Mouse (Mus musculus) hindbrain, embryonic 10.5 days (tissue): ENCODE data around the gene Epdr1. TPM values are rescaled to one million over a fixed set of nuclear protein-coding genes. Genes with fewer than 3 reads are reported as not detected.
A peak's percentile ranks its signal among the peaks of the same experiment; 100 is the strongest.

Source experiments
- DNase-seq: peaks from one replicate; pipeline ENCODE4 v3.0.0-alpha.2; 2017; ENCODE audit warnings: low spot score
- H3K27ac ChIP-seq: fragments of 300-500 bp; sonication (generic); 2 replicates; pipeline ENCODE4 v1.5.1; 2016; ENCODE audit warnings: mild to moderate bottlenecking, moderate library complexity
- H3K27me3 ChIP-seq: fragments of 300-500 bp; sonication (generic); 2 replicates; pipeline ENCODE4 v1.6.1; 2016; ENCODE audit warnings: mild to moderate bottlenecking; ENCODE audit not compliant: poor library complexity, insufficient read depth, severe bottlenecking
- H3K36me3 ChIP-seq: fragments of 300-500 bp; sonication (generic); 2 replicates; pipeline ENCODE4 v1.6.1; 2016; ENCODE audit warnings: mild to moderate bottlenecking, moderate library complexity
- H3K4me1 ChIP-seq: fragments of 300-500 bp; sonication (generic); replicated peaks from 2 replicates; pipeline ENCODE4 v1.6.1; 2016; ENCODE audit warnings: mild to moderate bottlenecking
- H3K4me3 ChIP-seq: fragments of 300-500 bp; sonication (generic); 2 replicates; pipeline ENCODE4 v1.5.1; 2016; ENCODE audit warnings: mild to moderate bottlenecking, moderate library complexity
- H3K9me3 ChIP-seq: fragments of 300-500 bp; sonication (generic); 2 replicates; pipeline ENCODE4 v1.6.1; 2016; ENCODE audit warnings: mild to moderate bottlenecking, moderate library complexity
- WGBS: fragments of 180-500 bp; shearing (Covaris S2); methylation state at CpG from one replicate; pipeline ENCODE4 v1.1.7; 2016; 5-methylcytosine and 5-hydroxymethylcytosine counted together
- polyA plus RNA-seq: library from polyadenylated mRNA; unstranded; fragments of >200 nt; fragmentation: Nextera tagmentation; extraction: Ambion mirVana; gene quantifications from 2 replicates; pipeline ENCODE4 v1.2.1, GENCODE M21; 2016

Gene Epdr1
- polyA plus RNA-seq, 1 experiment from 2014 or later, result 15.7 TPM

DNA sequence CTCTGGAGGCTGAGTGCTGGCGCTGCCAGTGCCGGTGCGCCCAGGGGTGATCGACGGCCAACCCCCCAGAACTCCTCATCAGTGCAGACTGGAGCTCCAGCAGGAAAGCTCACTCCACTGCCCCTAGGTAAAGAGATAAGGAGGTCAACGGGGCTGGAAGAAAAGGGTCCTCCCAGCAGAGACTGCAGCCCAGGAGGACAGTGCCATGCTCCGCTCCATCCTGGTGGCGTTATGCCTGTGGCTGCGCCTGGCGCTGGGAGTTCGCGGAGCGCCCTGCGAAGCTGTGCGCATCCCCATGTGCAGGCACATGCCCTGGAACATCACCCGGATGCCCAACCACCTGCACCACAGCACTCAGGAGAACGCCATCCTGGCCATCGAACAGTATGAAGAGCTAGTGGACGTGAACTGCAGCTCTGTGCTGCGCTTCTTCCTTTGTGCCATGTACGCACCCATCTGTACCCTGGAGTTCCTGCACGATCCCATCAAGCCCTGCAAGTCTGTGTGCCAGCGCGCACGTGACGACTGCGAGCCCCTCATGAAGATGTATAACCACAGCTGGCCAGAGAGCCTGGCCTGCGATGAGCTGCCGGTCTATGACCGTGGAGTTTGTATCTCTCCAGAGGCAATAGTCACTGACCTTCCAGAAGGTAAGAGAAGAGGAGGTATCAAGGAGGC, 3.6 kb upstream of the Epdr1 start:
- WGBS, result 21% methylated on average over 30 of the region's 30 CpGs
- H3K27ac ChIP-seq, result peak overlapping the region; percentile 82
- H3K27me3 ChIP-seq, result peaks cover 45% of the 10 kb centered on the region
- peak overlapping the region; percentile 61 for H3K4me3 ChIP-seq
- peaks cover 29% of the 10 kb centered on the region for H3K4me1 ChIP-seq
- DNase-seq, result no peak
- no peaks in the 10 kb centered on the region for H3K36me3 ChIP-seq
- no peaks in the 10 kb centered on the region for H3K9me3 ChIP-seq

GRCm38 (mm10) chr13:19622573-19623227, 3.0 kb upstream of the Epdr1 start, which contains the start of gene Sfrp4:
Gene Sfrp4, plus strand, starts transcription at chr13:19623104.
- peak; percentile 64 for DNase-seq
- no peaks in the 10 kb centered on the region for H3K9me3 ChIP-seq
- peak within 1 kb of the TSS; percentile 61 for H3K4me3 ChIP-seq
- no peaks in the 10 kb centered on the region for H3K36me3 ChIP-seq
- H3K27ac ChIP-seq, result peak within 1 kb of the TSS; percentile 82
- H3K4me1 ChIP-seq, result peaks cover 33% of the 10 kb centered on the region
- peaks cover 45% of the 10 kb centered on the region for H3K27me3 ChIP-seq
- 3% methylated on average over 25 of the region's 25 CpGs for WGBS

- no peaks in the 10 kb centered on the region for H3K36me3 ChIP-seq
- DNase-seq, result no peak
- H3K4me3 ChIP-seq, result peak overlapping the region; percentile 83
- H3K27me3 ChIP-seq, result peaks cover 30% of the 10 kb centered on the region
- H3K9me3 ChIP-seq, result no peaks in the 10 kb centered on the region
- peak overlapping the region; percentile 93 for H3K27ac ChIP-seq
- peaks cover 33% of the 10 kb centered on the region for H3K4me1 ChIP-seq
- 10% methylated on average over 5 of the region's 5 CpGs for WGBS
Measured at GRCm38 (mm10) chr13:19618841-19619215, 899 bp downstream of the Epdr1 start.

GRCm38 (mm10) chr13:19618081-19618480, 1.6 kb downstream of the Epdr1 start:
- H3K27ac ChIP-seq, result no peak overlapping the region
- peaks cover 23% of the 10 kb centered on the region for H3K27me3 ChIP-seq
- H3K36me3 ChIP-seq, result no peaks in the 10 kb centered on the region
- no peak overlapping the region for H3K4me3 ChIP-seq
- WGBS, result 92% methylated on average over 4 of the region's 4 CpGs
- peaks cover 26% of the 10 kb centered on the region for H3K4me1 ChIP-seq
- no peak for DNase-seq
- no peaks in the 10 kb centered on the region for H3K9me3 ChIP-seq

- H3K36me3 ChIP-seq, result no peaks in the 10 kb centered on the region
- no peaks in the 10 kb centered on the region for H3K27me3 ChIP-seq
- H3K9me3 ChIP-seq, result no peaks in the 10 kb centered on the region
- H3K27ac ChIP-seq, result no peak overlapping the region
- H3K4me3 ChIP-seq, result no peak overlapping the region
- H3K4me1 ChIP-seq, result peaks cover 24% of the 10 kb centered on the region
- DNase-seq, result no peak
- WGBS, result 91% methylated on average over 1 of the region's 1 CpGs
Measured at GRCm38 (mm10) chr13:19614311-19614710, 5.4 kb downstream of the Epdr1 start.

GRCm38 (mm10) chr13:19613426-19613825, 6.3 kb downstream of the Epdr1 start:
- WGBS, result 95% methylated on average over 1 of the region's 1 CpGs
- H3K27ac ChIP-seq, result no peak overlapping the region

GRCm38 (mm10) chr13:19612963-19613362, 6.8 kb downstream of the Epdr1 start:
- no peak for DNase-seq
- Histone ChIP-seq H3K4me1 (peaks cover 12% of the 10 kb centered on the region), H3K27me3 (no peaks in the 10 kb centered on the region), H3K36me3 (no peaks in the 10 kb centered on the region), H3K9me3 (no peaks in the 10 kb centered on the region), H3K27ac (no peak overlapping the region), H3K4me3 (no peak overlapping the region)
- WGBS, result 78% methylated on average over 3 of the region's 3 CpGs

More at GRCm38 (mm10) chr13:19613426-19613825, 6.3 kb downstream of the Epdr1 start:
- DNase-seq, result no peak
- Histone ChIP-seq H3K9me3 (no peaks in the 10 kb centered on the region), H3K27me3 (no peaks in the 10 kb centered on the region), H3K36me3 (no peaks in the 10 kb centered on the region), H3K4me3 (no peak overlapping the region), H3K4me1 (peaks cover 15% of the 10 kb centered on the region)

DNA sequence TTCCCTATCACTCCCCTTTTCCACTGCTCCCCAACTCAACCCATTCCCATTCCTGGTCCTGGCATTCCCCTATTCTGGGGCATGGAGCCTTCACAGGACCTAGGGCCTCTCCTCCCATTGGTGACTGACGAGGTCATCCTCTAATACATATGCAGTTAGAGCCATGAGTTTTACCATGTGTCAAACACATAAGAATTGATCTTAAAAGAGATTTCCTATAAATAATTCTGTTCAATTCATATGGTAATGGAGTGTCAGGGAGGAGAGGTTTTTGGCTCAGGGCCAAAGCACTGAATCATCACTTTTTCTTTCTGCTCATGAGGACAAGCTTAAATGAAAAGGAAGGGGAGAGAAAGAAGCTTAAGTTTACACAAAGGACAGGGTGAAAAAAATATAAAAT, 7.4 kb downstream of the Epdr1 start:
- H3K4me3 ChIP-seq, result no peak overlapping the region
- 52% methylated on average over 1 of the region's 1 CpGs for WGBS
- peaks cover 10% of the 10 kb centered on the region for H3K4me1 ChIP-seq
- H3K9me3 ChIP-seq, result no peaks in the 10 kb centered on the region
- no peak for DNase-seq
- no peaks in the 10 kb centered on the region for H3K36me3 ChIP-seq
- H3K27me3 ChIP-seq, result no peaks in the 10 kb centered on the region
- H3K27ac ChIP-seq, result no peak overlapping the region

DNA sequence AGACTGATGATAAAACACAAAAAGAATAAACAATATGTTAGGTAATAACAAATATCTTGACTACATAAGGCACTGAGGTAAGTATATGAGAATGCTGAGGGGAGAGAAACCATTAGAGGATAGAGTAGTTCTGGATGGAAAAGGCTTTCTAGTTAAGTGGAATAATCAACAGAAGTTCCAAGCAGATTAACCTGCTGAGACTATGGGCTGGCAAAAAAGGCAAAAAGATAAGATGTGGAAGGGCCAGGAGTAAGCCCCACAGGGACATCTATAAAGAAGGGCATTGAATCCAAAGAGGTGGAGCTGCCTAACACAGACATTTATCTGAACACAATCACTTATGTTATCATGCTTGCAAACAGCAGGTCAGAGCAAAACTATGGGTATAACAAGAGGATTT, 11.6 kb downstream of the Epdr1 start:
- no peaks in the 10 kb centered on the region for H3K9me3 ChIP-seq
- H3K27me3 ChIP-seq, result no peaks in the 10 kb centered on the region
- H3K36me3 ChIP-seq, result no peaks in the 10 kb centered on the region
- no peak for DNase-seq
- peaks cover 10% of the 10 kb centered on the region for H3K4me1 ChIP-seq
- H3K27ac ChIP-seq, result no peak overlapping the region
- no peak overlapping the region for H3K4me3 ChIP-seq

DNA sequence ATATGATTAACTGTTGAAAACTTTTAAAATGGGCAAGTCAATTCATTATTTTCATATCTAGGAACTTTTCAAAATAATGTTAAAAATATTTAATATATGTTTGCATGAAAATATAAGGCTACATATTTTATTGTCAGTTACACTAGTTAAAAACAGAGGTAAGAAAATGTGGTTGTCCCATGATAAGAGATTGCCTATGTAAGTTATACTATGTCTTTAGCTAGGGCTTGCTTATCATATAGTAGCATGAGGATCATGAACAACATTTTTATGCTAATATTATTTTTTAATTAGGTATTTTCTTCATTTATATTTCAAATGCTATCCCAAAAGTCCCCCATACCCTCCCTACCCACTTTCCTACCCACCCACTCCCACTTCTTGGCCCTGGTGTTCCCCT, 14.8 kb downstream of the Epdr1 start:
- no peaks in the 10 kb centered on the region for H3K9me3 ChIP-seq
- no peaks in the 10 kb centered on the region for H3K4me1 ChIP-seq
- no peaks in the 10 kb centered on the region for H3K36me3 ChIP-seq
- no peak overlapping the region for H3K4me3 ChIP-seq
- DNase-seq, result no peak
- no peak overlapping the region for H3K27ac ChIP-seq
- H3K27me3 ChIP-seq, result no peaks in the 10 kb centered on the region

DNA sequence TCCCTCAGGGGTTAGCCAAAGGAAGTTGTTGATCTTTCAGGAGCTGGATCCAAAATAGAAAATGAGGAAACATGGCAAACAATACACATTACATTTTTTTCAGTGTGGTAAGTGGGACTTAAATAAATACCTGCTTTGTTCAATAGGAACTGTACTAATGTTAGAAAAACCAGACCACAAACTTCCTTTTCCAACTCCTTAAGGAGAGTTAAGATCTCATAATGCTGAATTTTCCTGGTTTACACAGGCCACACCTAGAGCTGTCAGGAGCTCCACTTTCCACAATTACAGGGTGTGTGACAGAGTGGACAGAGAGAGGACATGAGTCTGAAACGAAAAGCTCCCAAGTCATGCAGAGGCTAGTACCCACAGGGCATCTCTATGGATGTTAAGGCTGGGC, 16.0 kb downstream of the Epdr1 start:
- WGBS, result 86% methylated on average over 1 of the region's 1 CpGs
- DNase-seq, result no peak
- Histone ChIP-seq H3K4me3 (no peak overlapping the region), H3K27me3 (no peaks in the 10 kb centered on the region), H3K36me3 (no peaks in the 10 kb centered on the region), H3K27ac (no peak overlapping the region), H3K4me1 (no peaks in the 10 kb centered on the region), H3K9me3 (no peaks in the 10 kb centered on the region)

GRCm38 (mm10) chr13:19602531-19602930, 17.2 kb downstream of the Epdr1 start:
- no peak for DNase-seq
- Histone ChIP-seq H3K4me1 (no peaks in the 10 kb centered on the region), H3K4me3 (no peak overlapping the region), H3K36me3 (no peaks in the 10 kb centered on the region), H3K27ac (no peak overlapping the region), H3K27me3 (no peaks in the 10 kb centered on the region), H3K9me3 (no peaks in the 10 kb centered on the region)
- 82% methylated on average over 1 of the region's 1 CpGs for WGBS

- no peaks in the 10 kb centered on the region for H3K36me3 ChIP-seq
- H3K4me1 ChIP-seq, result no peaks in the 10 kb centered on the region
- H3K4me3 ChIP-seq, result no peak overlapping the region
- WGBS, result 91% methylated on average over 6 of the region's 6 CpGs
- DNase-seq, result no peak
- no peaks in the 10 kb centered on the region for H3K9me3 ChIP-seq
- no peak overlapping the region for H3K27ac ChIP-seq
- H3K27me3 ChIP-seq, result no peaks in the 10 kb centered on the region
Measured at GRCm38 (mm10) chr13:19599242-19599641, 20.5 kb downstream of the Epdr1 start.
